Mouse (Mus musculus) regulatory T cell (primary cell): ENCODE measurements at regions not wholly inside any gene's neighbourhood (a gene's known extent, or its start where the extent isn't known, plus 50 kb on each side); places are given as distances from the start of the nearest gene placed in this dataset.

Experiments
- in situ Hi-C: fragments of 300-600 bp; cut with MboI, MseI; formaldehyde crosslinking; loops from one replicate; pipeline ENCODE4 v1.15.1; 2025; ENCODE audit warnings: high pct_unique_total_duplicates

DNA sequence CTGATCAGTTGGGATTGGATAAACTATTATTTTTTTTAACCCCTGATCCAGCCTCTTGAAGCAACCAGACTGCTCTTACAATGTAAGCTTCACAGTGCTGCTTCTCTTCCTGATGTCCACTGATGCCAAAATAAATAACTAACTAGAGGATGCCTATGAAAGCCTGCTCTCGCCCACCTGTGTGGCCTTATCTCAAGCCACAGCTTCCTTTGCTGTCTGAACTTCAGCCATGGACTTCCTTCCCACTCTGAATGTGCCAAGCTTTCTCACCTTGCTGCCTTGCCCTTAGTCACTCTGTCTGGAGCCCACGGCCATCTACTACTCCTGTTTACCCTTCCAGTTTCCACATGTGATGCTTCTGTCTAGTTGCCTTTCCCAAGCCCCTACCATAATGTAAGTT lies 559.6 kb downstream of the Dhx35 start:
- in situ Hi-C loops: no loop called here

DNA sequence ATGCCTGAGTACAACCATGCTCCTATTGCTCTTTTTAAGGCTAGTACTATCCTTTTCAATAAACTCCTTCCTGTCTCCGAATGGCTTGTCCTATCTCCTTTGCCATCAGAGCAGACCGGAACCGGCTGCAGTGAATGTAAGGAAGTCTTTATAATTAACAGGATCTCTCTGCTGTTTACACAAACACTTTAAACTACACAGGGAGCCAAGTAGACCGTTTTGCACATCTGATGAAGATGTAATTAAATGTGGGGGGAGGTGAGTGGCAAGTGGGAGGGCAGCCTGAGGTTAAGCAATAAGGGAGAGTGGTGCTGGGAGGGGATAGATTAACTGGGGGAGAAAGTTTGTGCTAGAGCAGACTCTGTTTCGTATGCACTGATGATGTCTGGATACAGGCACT lies 561.9 kb downstream of the Dhx35 start:
- in situ Hi-C loops: no loop called here

DNA sequence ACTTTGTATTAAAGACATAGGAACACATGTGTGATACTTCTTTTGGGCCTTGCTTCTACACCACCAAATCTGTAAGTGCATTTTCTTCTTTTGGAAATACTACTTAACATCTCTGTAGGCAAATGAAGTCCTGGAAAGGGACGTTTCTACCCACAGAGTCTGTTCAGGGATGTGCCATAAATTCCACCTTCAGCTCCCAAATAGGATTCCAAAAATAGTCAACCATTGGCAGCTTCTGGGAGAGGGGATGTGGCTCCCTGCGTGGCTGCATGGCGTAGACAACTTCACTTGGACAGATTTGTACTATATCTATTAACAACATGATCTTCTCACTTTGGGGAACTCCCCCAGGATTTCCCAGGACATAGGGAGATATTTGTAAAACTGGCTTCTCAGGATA lies 566.8 kb downstream of the Dhx35 start:
- in situ Hi-C loops: no loop called here

DNA sequence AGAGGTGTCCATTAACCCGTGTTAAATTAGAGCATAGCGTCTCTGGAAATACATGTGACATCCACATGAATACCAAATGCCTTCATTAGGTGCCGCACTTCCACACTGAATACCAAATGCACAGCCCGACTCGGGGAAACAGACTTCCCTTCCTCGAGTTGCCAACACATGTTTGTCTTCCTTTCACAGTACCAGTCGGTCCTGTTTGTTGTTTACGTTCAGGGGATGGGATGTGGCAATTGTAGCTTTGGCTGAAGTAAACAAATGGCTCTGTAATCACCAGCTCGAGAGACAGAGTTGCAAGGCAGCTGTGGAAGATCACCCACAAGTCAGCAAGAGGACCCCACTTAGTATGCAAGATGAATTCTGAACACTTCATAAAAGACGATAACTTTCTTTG lies 598.3 kb downstream of the Dhx35 start:
- in situ Hi-C loops: no loop called here

DNA sequence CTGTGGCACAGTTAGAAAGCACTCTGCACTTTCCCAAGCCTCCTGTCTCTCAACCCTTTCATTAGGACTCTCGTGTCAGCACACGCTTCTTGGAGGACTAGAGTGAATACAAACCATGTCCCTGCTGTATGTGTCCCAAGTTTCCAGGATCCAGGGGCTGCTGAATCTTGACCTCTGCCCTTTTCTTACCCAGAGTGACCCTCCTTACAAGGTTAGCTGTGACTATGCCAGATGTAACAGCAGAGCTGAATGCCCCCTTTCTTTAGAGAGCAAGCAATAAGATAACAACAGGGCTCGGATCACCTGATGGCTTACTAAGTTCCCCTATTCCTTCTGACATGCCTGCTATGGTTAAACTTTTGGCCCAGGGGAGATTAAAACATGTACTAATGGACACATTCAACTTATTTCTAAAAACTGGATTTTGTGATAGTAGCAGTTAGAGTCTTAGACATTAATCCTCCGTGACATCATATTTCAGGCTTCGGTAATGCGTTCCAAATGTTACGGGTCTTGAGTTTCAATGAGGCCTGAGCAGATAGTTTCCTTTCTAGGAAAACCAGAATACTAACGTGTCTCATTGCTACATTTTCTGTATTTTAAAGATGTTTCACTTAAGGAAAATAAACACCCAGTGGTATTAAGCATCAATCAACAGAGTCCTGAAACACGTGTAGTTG lies 607.0 kb downstream of the Dhx35 start:
- in situ Hi-C loops: loop anchor here (10.0 kb wide), 1 partner anchor 1423 kb away; no protein-coding TSS in a partner anchor

DNA sequence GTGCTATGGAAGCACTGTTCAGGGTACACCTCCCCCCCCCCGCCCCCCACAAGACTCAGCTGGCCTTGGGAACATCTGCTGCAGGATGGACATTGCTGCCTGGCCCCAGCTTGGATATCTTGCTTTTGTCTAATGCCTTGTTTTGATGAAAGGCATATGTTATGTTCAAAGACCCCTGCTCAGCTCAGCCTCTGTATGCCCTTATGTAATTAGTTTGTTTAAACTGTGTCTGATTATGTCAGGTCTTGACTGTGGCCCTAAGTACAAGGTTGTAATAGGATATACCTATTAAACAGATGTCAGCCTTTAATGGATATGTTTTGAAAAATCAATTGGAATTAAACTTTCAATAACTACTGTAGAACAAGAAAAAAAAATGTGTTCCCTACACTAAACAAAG lies 610.3 kb downstream of the Dhx35 start:
- in situ Hi-C loops: loop anchor here (10.0 kb wide), 1 partner anchor 1420 kb away; no protein-coding TSS in a partner anchor

DNA sequence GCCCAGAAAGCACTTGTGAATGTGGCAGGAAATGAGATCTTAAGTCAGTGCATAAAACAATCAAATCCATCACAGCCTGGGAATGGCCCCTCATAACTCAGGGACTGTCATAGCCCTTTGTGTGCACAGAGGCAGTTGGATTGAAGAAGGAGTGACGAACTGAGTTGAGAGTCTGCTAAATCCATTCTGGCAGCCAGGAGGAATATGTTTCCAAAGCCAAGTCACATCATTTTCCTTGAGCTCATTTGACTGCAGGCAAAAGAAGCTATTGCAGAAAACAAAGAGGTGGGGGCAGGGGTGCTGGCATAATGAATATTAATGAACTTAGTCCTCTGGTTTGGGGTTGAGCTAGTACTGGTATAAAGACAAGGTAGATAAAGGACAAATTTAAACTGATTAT lies 620.0 kb downstream of the Dhx35 start:
- in situ Hi-C loops: no loop called here

DNA sequence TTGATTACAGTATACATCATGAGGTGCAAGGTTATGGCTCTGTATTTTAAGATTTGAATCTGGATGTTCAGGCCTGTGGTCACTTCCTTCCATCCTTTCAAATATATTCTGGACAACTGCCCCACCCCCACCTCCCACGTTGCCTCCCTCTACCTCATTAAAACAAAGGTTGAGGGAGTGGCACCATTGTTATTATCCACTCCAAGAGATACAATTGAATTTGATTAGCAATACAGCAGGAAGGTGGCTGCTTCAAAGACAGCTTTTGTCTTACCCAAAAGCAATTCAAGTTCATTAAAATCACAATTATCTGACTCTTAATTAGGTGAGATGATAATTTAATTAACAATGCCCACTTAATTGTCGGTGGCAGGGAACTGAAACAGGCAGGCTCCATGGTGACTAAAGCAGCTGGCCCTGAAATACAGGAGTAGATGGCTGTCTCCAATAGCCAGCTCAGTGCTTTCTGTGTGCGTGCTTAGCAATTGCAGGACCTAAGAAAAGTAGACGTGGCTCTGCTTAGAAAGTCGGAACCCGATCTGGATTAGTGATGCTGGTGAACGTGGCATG lies 623.8 kb downstream of the Dhx35 start:
- in situ Hi-C loops: no loop called here

DNA sequence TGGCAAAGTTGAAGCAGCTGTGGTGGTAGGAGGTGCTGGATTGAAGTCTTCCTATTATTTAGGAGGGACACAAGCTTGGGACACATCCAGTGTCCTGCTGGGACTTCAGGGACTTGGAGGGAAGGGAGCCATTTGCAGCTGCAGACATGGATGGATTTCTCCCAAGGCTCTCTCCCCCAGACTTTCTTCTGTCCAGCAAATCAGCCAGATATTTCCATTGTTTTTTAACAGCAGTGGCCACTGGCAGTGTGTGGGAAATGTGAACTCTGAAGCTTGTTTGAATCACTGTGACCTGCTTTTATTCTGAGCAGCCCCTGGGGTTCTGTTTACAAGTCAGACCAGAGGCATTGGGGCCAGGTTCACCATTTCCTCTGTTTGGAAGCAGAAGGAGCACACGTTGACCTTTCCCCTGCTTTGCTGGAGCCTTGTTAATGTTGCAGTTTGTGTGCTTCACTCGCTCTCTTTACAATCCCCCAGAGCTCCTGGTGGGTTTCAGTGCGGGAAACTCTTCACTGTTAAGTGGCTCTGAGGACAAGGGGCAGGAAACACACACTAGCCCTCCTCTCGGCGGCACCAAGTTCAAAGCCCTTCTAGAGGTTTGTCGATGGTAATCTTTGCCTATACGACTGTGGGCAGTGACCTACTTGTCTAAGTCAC lies 627.8 kb downstream of the Dhx35 start:
- in situ Hi-C loops: no loop called here

DNA sequence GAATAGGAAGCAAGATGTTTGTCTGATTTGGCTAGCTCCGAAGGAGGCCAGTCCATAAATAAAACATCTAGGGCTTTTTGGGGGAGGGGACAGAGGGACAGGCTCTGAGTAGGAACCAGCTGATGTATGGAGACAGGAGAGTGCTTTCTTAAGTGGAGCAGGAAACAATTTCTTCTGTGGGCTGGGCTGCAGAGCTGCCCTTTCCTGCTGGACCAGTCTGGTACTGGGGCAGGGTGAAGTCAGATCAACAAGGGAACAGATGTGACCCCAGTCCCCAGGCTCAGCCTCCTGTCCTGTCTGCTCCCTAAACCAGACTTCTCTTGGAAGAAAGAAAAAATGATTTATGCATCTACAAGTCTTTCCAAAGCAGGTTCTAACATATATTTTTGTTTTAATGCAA lies 633.6 kb downstream of the Dhx35 start:
- in situ Hi-C loops: no loop called here

DNA sequence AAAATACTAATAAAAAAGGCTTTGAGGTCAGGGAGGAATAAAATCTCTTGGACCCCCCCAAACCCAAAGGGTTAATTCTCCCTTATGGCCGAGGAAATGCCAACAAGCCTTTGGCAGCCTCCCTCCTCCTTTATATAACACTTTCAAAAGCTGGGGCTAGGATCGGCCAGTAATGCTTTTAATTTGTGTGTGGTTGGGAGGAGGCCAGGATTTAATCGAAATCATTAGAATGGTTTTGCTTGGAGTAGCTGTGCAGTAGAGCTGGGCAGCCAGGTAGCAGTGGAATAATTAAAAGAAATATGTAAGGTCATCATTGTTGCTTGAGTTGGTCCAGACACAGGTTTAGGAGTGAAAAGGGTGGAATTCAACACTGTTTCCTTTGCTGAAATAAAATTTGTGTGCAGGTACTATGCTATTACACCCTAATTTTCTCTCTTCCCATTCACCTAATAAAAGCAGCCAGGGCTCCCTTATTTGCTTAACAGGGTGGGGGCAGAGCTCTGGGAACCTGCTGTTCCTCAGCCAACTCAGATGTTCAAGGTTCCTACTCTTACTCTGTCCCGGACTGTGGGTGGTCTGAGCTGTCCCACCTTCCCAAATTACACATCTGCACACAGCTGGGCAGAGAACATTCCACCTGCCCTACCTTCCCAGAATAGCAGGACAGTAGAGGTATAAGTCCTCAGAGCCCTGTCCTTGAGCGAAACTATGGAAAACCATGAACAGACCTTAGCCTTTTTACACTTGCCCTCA lies 636.1 kb downstream of the Dhx35 start:
- in situ Hi-C loops: no loop called here

DNA sequence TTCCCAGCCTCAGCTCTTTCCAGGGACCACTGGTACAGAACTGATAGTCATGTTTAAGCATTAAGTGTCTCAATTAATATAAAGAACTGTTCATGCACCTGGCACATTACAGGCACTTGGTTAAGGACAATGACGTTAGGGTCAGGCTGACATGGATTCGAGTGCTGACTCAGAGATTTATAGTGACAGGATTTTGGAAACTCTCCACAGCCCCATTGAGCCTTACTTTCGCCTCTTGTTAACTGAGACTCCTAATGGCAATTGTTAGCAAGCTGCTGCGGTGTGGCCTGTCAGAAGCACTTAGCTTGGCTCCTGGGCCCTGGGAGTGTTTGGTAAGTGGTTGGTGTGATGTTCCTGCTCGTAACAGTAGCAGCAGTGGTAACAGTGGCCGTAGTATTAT lies 644.4 kb downstream of the Dhx35 start:
- in situ Hi-C loops: no loop called here

DNA sequence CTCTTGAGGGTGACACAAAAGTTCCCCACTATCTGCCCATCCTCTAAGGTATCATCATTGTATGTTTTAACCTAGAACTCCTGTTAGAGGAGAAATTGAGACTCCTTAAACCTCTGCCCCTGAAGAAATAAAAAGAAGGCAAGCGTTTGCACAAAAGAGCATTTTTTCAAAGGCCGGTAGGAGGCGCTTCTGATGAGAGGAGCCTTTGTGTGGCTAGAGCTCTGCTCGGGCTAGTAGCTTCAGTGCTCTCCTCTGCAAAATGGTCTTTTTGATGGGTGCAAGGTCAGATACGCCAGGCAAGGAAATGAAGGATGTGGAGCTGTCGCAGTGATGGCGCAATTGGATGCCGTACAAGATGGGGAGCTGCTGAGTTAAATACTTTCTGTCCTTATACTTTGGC lies 649.0 kb downstream of the Dhx35 start:
- in situ Hi-C loops: no loop called here

DNA sequence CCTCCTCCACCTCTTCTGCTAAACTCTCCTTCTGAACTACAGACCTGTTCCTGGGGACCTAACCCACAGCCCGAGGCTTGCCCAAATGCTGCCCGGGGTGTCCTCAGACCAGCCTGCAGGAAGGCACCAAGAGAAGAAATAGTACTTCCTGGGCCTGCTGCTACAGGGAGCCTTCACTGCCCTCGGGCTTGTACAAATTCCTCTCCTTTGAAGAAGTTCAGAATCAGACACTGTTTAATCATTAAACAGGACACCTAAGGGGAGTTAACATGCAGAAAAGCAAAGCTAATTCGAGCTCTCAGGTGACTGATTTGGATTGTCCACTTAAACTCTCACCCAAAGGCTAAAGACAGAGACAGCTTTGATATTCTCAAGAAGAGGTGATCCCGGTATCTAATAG lies 651.8 kb downstream of the Dhx35 start:
- in situ Hi-C loops: no loop called here

DNA sequence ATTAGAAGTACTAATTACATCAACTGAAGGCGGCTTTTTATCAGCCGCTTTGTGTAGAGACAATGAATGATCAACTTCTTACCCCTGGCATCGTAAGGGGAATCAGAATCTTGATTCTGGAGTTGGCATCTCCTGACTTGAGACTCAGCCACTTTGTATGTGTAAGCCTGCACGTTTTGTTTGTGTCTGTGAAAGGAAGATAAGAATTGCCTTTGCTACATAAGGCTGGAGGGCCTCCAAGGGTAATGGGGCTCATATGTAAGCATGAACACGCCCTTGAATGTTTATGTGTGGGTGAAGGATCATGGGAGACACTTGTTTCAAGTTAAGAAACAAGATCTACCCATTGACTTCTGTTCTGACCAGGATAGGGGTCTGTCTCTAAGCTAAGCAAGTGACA lies 652.3 kb downstream of the Dhx35 start:
- in situ Hi-C loops: no loop called here

DNA sequence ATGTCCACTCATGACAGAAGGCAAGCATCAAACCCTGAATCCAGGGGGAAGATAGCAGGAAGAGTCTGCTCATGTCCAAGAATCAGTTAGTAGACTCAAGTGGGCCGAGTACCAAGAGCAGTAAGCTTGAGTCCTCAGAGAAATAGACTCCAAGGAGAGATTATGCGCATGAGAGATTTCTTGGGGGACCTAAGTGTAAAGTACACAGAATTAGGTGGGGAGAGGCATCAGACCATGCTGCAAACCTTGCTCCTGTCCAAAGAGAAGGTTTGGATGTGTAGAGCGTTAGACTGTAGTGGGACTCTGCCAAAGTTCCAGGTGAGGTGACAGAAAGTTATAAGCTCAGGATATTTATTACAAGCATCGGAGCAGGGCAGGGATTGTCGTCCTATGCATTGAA lies 654.4 kb downstream of the Dhx35 start:
- in situ Hi-C loops: no loop called here

DNA sequence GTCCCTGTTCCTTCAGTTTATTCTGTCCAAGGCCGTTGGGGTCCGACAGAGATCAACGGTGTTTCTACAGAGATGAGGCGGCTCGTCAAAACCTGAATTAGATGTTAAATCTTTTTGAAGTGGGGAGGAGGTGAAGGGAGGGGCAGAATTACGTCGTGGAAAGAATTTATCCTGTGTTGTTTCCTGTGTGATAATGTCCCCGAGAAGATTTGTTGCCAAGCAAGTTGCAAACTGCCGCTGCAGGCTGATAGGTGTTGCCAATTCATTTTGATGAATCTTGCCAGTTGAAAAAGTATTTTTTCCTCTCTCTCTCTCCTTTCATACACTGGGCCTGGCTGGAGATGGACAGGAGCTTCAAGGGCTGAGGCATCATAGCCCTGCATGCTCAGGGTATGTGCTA lies 656.8 kb downstream of the Dhx35 start:
- in situ Hi-C loops: no loop called here

DNA sequence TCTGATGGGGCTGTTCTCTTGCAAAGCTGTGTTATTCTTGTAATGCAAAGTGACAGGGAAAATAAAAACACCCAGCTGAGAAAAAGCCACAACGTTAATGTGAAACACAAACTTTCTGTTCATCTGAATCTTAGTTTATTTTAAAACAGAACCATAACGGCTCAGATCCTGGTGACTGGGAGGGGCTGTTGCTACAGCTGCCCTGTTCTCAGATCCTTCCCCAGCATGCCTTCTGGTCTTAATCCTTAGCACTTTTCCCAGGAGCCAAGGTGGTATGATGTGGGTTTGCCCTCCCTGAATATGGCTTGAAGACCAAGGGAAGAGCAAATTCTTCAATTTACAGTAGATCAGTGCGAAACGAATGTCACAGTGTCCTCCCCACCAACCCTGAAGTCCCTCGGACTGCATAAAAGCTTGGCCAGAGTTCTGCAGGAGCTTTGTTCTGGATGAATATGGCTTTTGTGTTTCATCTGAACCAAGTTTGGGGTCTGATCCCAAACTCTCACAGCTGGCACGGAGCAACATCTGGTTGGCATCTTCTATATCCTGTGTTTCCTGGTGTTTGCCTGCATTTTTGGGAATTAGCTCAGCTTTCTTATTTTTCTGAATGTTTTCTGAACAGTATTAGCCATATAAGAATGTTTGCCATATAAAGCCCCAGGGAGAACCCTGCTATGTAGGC lies 686.9 kb downstream of the Dhx35 start:
- in situ Hi-C loops: no loop called here

DNA sequence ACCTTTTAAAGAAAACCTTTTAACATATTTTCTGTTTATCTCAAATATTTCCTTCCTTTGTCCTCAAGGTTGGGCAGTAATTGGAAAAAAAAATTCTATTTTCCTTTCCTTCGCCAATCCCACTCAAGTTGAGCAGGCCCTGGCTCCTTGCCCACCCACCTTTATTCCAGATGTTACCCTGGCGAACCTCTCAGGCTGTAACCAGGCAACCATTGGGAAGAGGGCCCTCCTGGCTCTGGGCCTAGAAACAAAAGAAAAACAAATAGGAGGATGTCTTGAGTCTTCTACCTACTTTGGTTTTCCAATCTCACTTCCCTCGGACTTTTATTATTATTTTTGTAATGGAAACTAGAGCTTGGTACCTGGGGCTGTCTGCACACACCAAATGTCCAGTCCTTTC lies 696.5 kb downstream of the Dhx35 start:
- in situ Hi-C loops: no loop called here

DNA sequence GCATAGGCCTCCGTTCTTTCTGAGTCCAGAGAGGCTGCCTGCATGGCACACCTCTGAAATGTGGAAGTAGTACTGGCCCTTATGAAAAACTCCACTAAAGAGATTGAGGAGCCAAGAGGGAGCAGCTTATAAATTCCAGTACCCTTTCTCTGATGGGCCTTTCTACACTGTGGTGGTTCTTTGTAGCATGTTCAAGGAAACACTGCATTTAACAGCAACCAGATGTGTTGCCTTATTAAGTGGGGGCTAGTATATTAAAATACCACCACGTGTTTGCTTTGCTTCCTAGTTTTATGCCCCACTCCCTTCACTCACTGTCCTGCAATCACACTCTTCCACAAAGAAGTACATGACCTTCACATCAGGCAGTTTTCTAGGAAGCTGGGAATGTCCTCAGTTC lies 704.1 kb downstream of the Dhx35 start:
- in situ Hi-C loops: no loop called here

DNA sequence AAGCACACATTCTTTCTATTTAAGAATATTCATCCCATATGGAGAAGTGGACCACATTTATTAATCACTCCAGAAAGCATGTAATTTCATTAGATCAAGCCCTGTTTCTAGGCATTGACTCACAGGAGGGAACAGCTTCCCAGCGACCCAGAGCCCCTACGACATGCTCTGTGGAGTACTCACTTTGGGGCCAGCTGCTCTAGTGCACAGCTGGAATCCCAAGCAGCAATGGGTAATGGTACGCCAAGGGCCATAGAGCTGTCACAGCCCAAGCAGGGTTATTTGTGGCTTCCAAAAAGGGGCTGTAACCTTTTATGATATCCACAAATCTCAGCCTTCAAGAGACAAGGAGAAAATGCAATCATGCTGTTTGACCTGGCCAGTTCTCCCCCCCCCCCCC lies 706.4 kb downstream of the Dhx35 start:
- in situ Hi-C loops: no loop called here

DNA sequence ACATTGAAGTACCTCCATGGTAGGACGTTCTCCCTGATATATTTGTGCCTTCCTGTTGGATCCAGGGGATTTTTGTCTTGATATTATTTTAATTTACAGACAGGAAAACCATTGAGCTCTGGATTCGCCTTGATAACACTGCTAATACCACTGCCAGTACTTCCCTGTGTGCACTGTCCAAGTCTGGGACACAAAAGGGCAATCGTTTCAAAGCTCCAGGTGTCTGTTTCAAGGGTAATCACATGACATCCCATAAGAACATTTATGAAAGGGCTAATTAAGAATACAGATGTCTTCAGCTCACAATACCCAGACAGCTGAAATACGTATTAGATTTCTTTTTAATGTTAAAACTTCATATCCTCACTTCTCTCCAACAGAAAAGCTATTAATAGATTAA lies 724.5 kb downstream of the Dhx35 start:
- in situ Hi-C loops: no loop called here
